10 mouse cellular contexts compared by ENCODE assay signal in genomic region chr17:71039851-71040581, GRCm38 (mm10). TPM values are rescaled to one million over a fixed set of nuclear protein-coding genes. Genes with fewer than 3 reads are reported as not detected.
A peak's percentile ranks its signal among the peaks of the same experiment; 100 is the strongest.
DNase-seq lines count a peak whose midpoint lies in the region; ATAC-seq and TF ChIP-seq lines count a peak whose summit lies in the region.
"Had no signal": no experiment of that assay in that cellular context is flagged by ENCODE, and none has a peak within 500 bp of the region (broad histone marks: within the 10 kb centered on the region; RNA-seq: fewer than 3 reads in every experiment).

No protein-coding gene starts in this region.

- 0 out of 2 replicates have a peak overlapping the region, but pooled peaks have one; percentile 13 for H3K9ac ChIP-seq in heart, postnatal 0 days (replicated peaks; ENCODE audit: low read depth, low read length)
- H3K9ac ChIP-seq in lung, embryonic 15.5 days: no peak overlapping the region

- no peak overlapping the region for H3K4me2 ChIP-seq in heart, postnatal 0 days (ENCODE audit: low read depth, low read length)
- no peak overlapping the region for H3K4me2 ChIP-seq in lung, embryonic 15.5 days

- H3K4me3 ChIP-seq in heart, embryonic 10.5 days: no peak overlapping the region
- H3K4me3 ChIP-seq in heart, postnatal 0 days (ENCODE audit: low read depth, low read length): no peak overlapping the region
- H3K4me3 ChIP-seq in lung, embryonic 15.5 days: no peak overlapping the region
- H3K4me3 ChIP-seq: layer of hippocampus, adult 2 months had no signal

- 0 out of 2 replicates have a peak, but pooled peaks have one; percentile 27 for TF ChIP-seq EP300 in heart, postnatal 0 days (IDR thresholded peaks at IDR 0.05; ENCODE audit: low read depth)

- no peaks in the 10 kb centered on the region for H3K27me3 ChIP-seq in heart, embryonic 10.5 days (ENCODE audit: insufficient read depth, poor library complexity, severe bottlenecking)
- H3K27me3 ChIP-seq in heart, postnatal 0 days (ENCODE audit: control insufficient read depth, insufficient read depth, low read length): no peaks in the 10 kb centered on the region
- H3K27me3 ChIP-seq in lung, embryonic 15.5 days: no peaks in the 10 kb centered on the region

- H3K4me1 ChIP-seq in heart, embryonic 10.5 days: peaks cover 14% of the 10 kb centered on the region; the same call in 1 of the 2 replicates
- H3K4me1 ChIP-seq in heart, postnatal 0 days (ENCODE audit: control insufficient read depth, insufficient read depth): peaks cover 28% of the 10 kb centered on the region
- H3K4me1 ChIP-seq in lung, embryonic 15.5 days: peaks cover 10% of the 10 kb centered on the region; the same call in 1 of the 2 replicates

- peak; percentile 71 for DNase-seq in heart, embryonic 10.5 days (ENCODE audit: low spot score)
- no peak for DNase-seq in heart, postnatal 25 days (ENCODE audit: low spot score)
- DNase-seq in embryo, embryonic 11 days: peak; percentile 69
- DNase-seq in heart, postnatal 0 days (ENCODE audit: low spot score): no peak
- no peak for DNase-seq in thymus, postnatal 25 days
- DNase-seq in cerebellum, adult 9-10 months: no peak
- DNase-seq in right cerebral cortex, postnatal 14 days: no peak
- DNase-seq: adrenal gland, postnatal 14 days had no signal

- TF ChIP-seq CTCF in heart, postnatal 0 days (IDR thresholded peaks at IDR 0.05; ENCODE audit: low read depth): no peak

- H3K9me3 ChIP-seq in heart, embryonic 10.5 days: no peaks in the 10 kb centered on the region
- H3K9me3 ChIP-seq in heart, postnatal 0 days (replicated peaks; ENCODE audit: control insufficient read depth, low read length): no peaks in the 10 kb centered on the region
- no peaks in the 10 kb centered on the region for H3K9me3 ChIP-seq in lung, embryonic 15.5 days

- 45% methylated on average over 12 of the region's 12 CpGs for WGBS in heart, embryonic 10.5 days
- WGBS in heart, postnatal 0 days: 27% methylated on average over 12 of the region's 12 CpGs
- 27% methylated on average over 12 of the region's 12 CpGs for WGBS in lung, embryonic 15.5 days

- peak; percentile 35; the same call in 1 of the 2 replicates for ATAC-seq in heart, postnatal 0 days (ENCODE audit: insufficient read depth, low read depth)
- ATAC-seq in lung, embryonic 15.5 days (ENCODE audit: borderline replicate concordance, extremely low read depth, low FRiP score, low TSS enrichment): peak; percentile 31; the same call in 1 of the 2 replicates

- intact Hi-C loops in heart, postnatal 25 days (cut with DNase I): loop anchor here (5.0 kb wide), 1 partner anchor 38 kb away; the partner anchor contains the start of genes Myl12a and Myom1

- no peak overlapping the region for H3K27ac ChIP-seq in heart, embryonic 10.5 days
- H3K27ac ChIP-seq in heart, postnatal 0 days (ENCODE audit: low read depth): peak overlapping the region; percentile 49
- H3K27ac ChIP-seq in lung, embryonic 15.5 days: 0 out of 2 replicates have a peak overlapping the region, but pooled peaks have one; percentile 14
- H3K27ac ChIP-seq: layer of hippocampus, adult 2 months had no signal

- peaks cover 90% of the 10 kb centered on the region for H3K36me3 ChIP-seq in heart, embryonic 10.5 days
- H3K36me3 ChIP-seq in heart, postnatal 0 days (replicated peaks; ENCODE audit: control insufficient read depth, insufficient read depth, low read length): peaks cover 78% of the 10 kb centered on the region
- H3K36me3 ChIP-seq in lung, embryonic 15.5 days: no peaks in the 10 kb centered on the region

RNA-seq across cellular contexts. Expression of gene Myl12a, which starts 37.3 kb away (rescaled TPM):
- 742 and 776 TPM in 2 replicates for polyA plus RNA-seq in heart, embryonic 10.5 days (2016; fragmentation: Nextera tagmentation; extraction: Ambion mirVana)
- total RNA-seq in heart, postnatal 25 days (2021): 100 to 1,000 TPM; 944 to 988 TPM
- total RNA-seq in heart, postnatal 0 days (2014; rRNA removed; ENCODE audit: low replicate concordance): 429 and 487 TPM in 2 replicates
- polyA plus RNA-seq in heart, postnatal 0 days (2015; fragmentation: Nextera tagmentation; extraction: Ambion mirVana): 773 and 817 TPM in 2 replicates
- polyA plus RNA-seq in lung, embryonic 15.5 days (2015; fragmentation: Nextera tagmentation; extraction: Ambion mirVana): 673 and 708 TPM in 2 replicates

RNA-seq across cellular contexts. Expression of gene Myom1, which starts 37.6 kb away (rescaled TPM):
- polyA plus RNA-seq in heart, embryonic 10.5 days (2016; fragmentation: Nextera tagmentation; extraction: Ambion mirVana): 109 and 198 TPM in 2 replicates
- total RNA-seq in heart, postnatal 25 days (2021): 1,000 to 10,000 TPM; 1,192 to 1,218 TPM
- total RNA-seq in heart, postnatal 0 days (2014; rRNA removed; ENCODE audit: low replicate concordance): 392 and 459 TPM in 2 replicates
- 214 and 238 TPM in 2 replicates for polyA plus RNA-seq in heart, postnatal 0 days (2015; fragmentation: Nextera tagmentation; extraction: Ambion mirVana)
- 9.0 and 10.9 TPM in 2 replicates for polyA plus RNA-seq in lung, embryonic 15.5 days (2015; fragmentation: Nextera tagmentation; extraction: Ambion mirVana)

Comparison
In these comparisons a context has a peak if more than half of its experiments do, and no peak if none do; other contexts are left out.
1. DNase-seq: peak in heart, embryonic 10.5 days (single experiment) and embryo, embryonic 11 days (single experiment); none in heart, postnatal 25 days (single experiment), heart, postnatal 0 days (single experiment), thymus, postnatal 25 days (single experiment), cerebellum, adult 9-10 months (single experiment) and right cerebral cortex, postnatal 14 days (single experiment).